Mouse (Mus musculus): ENCODE measurements around the gene Tmub1. TPM values are rescaled to one million over a fixed set of nuclear protein-coding genes. Genes with fewer than 3 reads are reported as not detected.

Gene Tmub1
- polyA plus RNA-seq, 1 experiment, result 49.0 TPM

- Histone ChIP-seq H3K4me3 (ENCODE audit: insufficient read depth, low read length) (peak overlapping the region; percentile 81), H3K4me1 (ENCODE audit: control insufficient read depth, insufficient read depth, low read length) (peaks cover 3% of the 10 kb centered on the region; the same call in 1 of the 2 replicates), H3K27ac (ENCODE audit: insufficient read depth, low read length) (peak overlapping the region; percentile 77)
- TF ChIP-seq POLR2A (IDR thresholded peaks at IDR 0.05; ENCODE audit: extremely low read depth, insufficient read depth, low read length), result no peak
- TF ChIP-seq CTCF (IDR thresholded peaks at IDR 0.05; ENCODE audit: extremely low read depth, insufficient read depth, low read length), result no peak
Measured at GRCm38 (mm10) chr5:24445428-24446080, 2.1 kb downstream of the Tmub1 start.

- Histone ChIP-seq H3K4me3 (ENCODE audit: insufficient read depth, low read length) (peak within 1 kb of the TSS; percentile 81), H3K4me1 (ENCODE audit: control insufficient read depth, insufficient read depth, low read length) (peaks cover 3% of the 10 kb centered on the region; the same call in 1 of the 2 replicates), H3K27ac (ENCODE audit: insufficient read depth, low read length) (peak within 1 kb of the TSS; percentile 87)
- TF ChIP-seq POLR2A (IDR thresholded peaks at IDR 0.05; ENCODE audit: extremely low read depth, insufficient read depth, low read length), result peak; percentile 78; the same call in 1 of the 2 replicates
- no peak for TF ChIP-seq CTCF (IDR thresholded peaks at IDR 0.05; ENCODE audit: extremely low read depth, insufficient read depth, low read length)
Measured at GRCm38 (mm10) chr5:24444746-24445427, 2.8 kb downstream of the Tmub1 start, which contains the start of gene Fastk. Gene Fastk (minus strand): TSS chr5:24445287.

- Histone ChIP-seq H3K4me1 (ENCODE audit: control insufficient read depth, insufficient read depth, low read length) (peaks cover 3% of the 10 kb centered on the region; the same call in 1 of the 2 replicates), H3K4me3 (ENCODE audit: insufficient read depth, low read length) (peak overlapping the region; percentile 81; the same call in 1 of the 2 replicates), H3K27ac (ENCODE audit: insufficient read depth, low read length) (no peak overlapping the region)
- TF ChIP-seq CTCF (IDR thresholded peaks at IDR 0.05; ENCODE audit: extremely low read depth, insufficient read depth, low read length), result no peak
- no peak for TF ChIP-seq POLR2A (IDR thresholded peaks at IDR 0.05; ENCODE audit: extremely low read depth, insufficient read depth, low read length)
Measured at GRCm38 (mm10) chr5:24443927-24444326, 3.7 kb downstream of the Tmub1 start.

GRCm38 (mm10) chr5:24443204-24443603 is 4.5 kb downstream of the Tmub1 start:
- Histone ChIP-seq H3K4me1 (ENCODE audit: control insufficient read depth, insufficient read depth, low read length) (peaks cover 3% of the 10 kb centered on the region; the same call in 1 of the 2 replicates), H3K4me3 (ENCODE audit: insufficient read depth, low read length) (peak overlapping the region; percentile 81; the same call in 1 of the 2 replicates), H3K27ac (ENCODE audit: insufficient read depth, low read length) (no peak overlapping the region)
- TF ChIP-seq POLR2A (IDR thresholded peaks at IDR 0.05; ENCODE audit: extremely low read depth, insufficient read depth, low read length) (no peak), CTCF (IDR thresholded peaks at IDR 0.05; ENCODE audit: extremely low read depth, insufficient read depth, low read length) (no peak)

GRCm38 (mm10) chr5:24442029-24442428 is 5.6 kb downstream of the Tmub1 start:
- Histone ChIP-seq H3K4me3 (ENCODE audit: insufficient read depth, low read length) (no peak overlapping the region), H3K27ac (ENCODE audit: insufficient read depth, low read length) (no peak overlapping the region), H3K4me1 (ENCODE audit: control insufficient read depth, insufficient read depth, low read length) (peaks cover 3% of the 10 kb centered on the region; the same call in 1 of the 2 replicates)
- TF ChIP-seq POLR2A (IDR thresholded peaks at IDR 0.05; ENCODE audit: extremely low read depth, insufficient read depth, low read length), result no peak
- no peak for TF ChIP-seq CTCF (IDR thresholded peaks at IDR 0.05; ENCODE audit: extremely low read depth, insufficient read depth, low read length)

- Histone ChIP-seq H3K4me1 (ENCODE audit: control insufficient read depth, insufficient read depth, low read length) (peaks cover 3% of the 10 kb centered on the region; the same call in 1 of the 2 replicates), H3K27ac (ENCODE audit: insufficient read depth, low read length) (no peak overlapping the region), H3K4me3 (ENCODE audit: insufficient read depth, low read length) (no peak overlapping the region)
- TF ChIP-seq CTCF (IDR thresholded peaks at IDR 0.05; ENCODE audit: extremely low read depth, insufficient read depth, low read length), result no peak
- no peak for TF ChIP-seq POLR2A (IDR thresholded peaks at IDR 0.05; ENCODE audit: extremely low read depth, insufficient read depth, low read length)
Measured at GRCm38 (mm10) chr5:24441187-24441586, 6.5 kb downstream of the Tmub1 start.

- no peak overlapping the region for H3K27ac ChIP-seq (ENCODE audit: insufficient read depth, low read length)
Measured at GRCm38 (mm10) chr5:24433993-24434392, 13.7 kb downstream of the Tmub1 start.

GRCm38 (mm10) chr5:24428596-24428995 is 19.1 kb downstream of the Tmub1 start:
- TF ChIP-seq CTCF (IDR thresholded peaks at IDR 0.05; ENCODE audit: extremely low read depth, insufficient read depth, low read length) (no peak), POLR2A (IDR thresholded peaks at IDR 0.05; ENCODE audit: extremely low read depth, insufficient read depth, low read length) (no peak)
- no peak overlapping the region for H3K27ac ChIP-seq (ENCODE audit: insufficient read depth, low read length)
- H3K4me1 ChIP-seq (ENCODE audit: control insufficient read depth, insufficient read depth, low read length), result 0 out of 2 replicates have a peak, but pooled peaks cover 1% of the 10 kb centered on the region
- H3K4me3 ChIP-seq (ENCODE audit: insufficient read depth, low read length), result no peak overlapping the region

More at GRCm38 (mm10) chr5:24433993-24434392, 13.7 kb downstream of the Tmub1 start:
- H3K4me1 ChIP-seq (ENCODE audit: control insufficient read depth, insufficient read depth, low read length), result no peaks in the 10 kb centered on the region
- no peak for TF ChIP-seq CTCF (IDR thresholded peaks at IDR 0.05; ENCODE audit: extremely low read depth, insufficient read depth, low read length)
- no peak for TF ChIP-seq POLR2A (IDR thresholded peaks at IDR 0.05; ENCODE audit: extremely low read depth, insufficient read depth, low read length)
- no peak overlapping the region for H3K4me3 ChIP-seq (ENCODE audit: insufficient read depth, low read length)

DNA sequence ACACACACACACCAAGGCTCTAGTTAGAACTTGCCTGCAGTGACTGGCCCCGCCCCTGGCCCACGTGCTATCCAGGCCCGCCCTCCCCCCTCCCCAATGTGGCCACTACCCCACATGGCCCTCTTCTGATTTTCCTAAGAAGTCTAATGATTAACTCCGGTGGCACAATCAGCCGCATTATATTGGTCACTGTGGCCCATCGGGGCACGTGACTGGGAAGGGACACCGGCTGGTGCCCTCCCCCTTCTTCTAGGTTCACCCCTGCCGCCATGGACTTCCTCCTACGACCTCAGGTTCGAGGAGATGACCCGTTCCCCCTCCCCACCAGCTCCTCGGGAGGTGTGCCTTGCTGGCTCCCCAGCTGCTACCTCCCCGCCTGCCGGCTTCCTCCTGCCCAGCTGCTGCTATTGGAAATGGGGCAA is 19.7 kb downstream of the Tmub1 start:
- 0 out of 2 replicates have a peak, but pooled peaks cover 1% of the 10 kb centered on the region for H3K4me1 ChIP-seq (ENCODE audit: control insufficient read depth, insufficient read depth, low read length)
- H3K4me3 ChIP-seq (ENCODE audit: insufficient read depth, low read length), result no peak overlapping the region
- no peak for TF ChIP-seq POLR2A (IDR thresholded peaks at IDR 0.05; ENCODE audit: extremely low read depth, insufficient read depth, low read length)
- TF ChIP-seq CTCF (IDR thresholded peaks at IDR 0.05; ENCODE audit: extremely low read depth, insufficient read depth, low read length), result no peak
- H3K27ac ChIP-seq (ENCODE audit: insufficient read depth, low read length), result no peak overlapping the region

Measured in cortical plate, adult 2 months (tissue).